Mouse (Mus musculus): ENCODE data around the gene Vwa3b. TPM values are rescaled to one million over a fixed set of nuclear protein-coding genes. Genes with fewer than 3 reads are reported as not detected.
"Not testable (repeated sequence)": the region's sequence is repeated elsewhere in the genome, so short reads cannot be mapped to it uniquely, and the experiment has no call there.

Vwa3b gene
- polyA plus RNA-seq, 1 experiment = 0.56 TPM

- H3K27me3 ChIP-seq (ENCODE audit: control insufficient read depth, insufficient read depth, low read length) = no peaks in the 10 kb centered on the region
- TF ChIP-seq CTCF (IDR thresholded peaks at IDR 0.05; ENCODE audit: borderline replicate concordance, insufficient read depth, low read depth, low read length) (no peak), POLR2A (IDR thresholded peaks at IDR 0.05; ENCODE audit: borderline replicate concordance, insufficient read depth, low read length) (no peak)
- H3K4me3 ChIP-seq (replicated peaks; ENCODE audit: insufficient read depth, low read depth, low read length) = no peak overlapping the region
- 51% methylated on average over 7 of the region's 7 CpGs for WGBS
- no peak overlapping the region for H3K27ac ChIP-seq (ENCODE audit: insufficient read depth, low read length)
- H3K4me1 ChIP-seq (ENCODE audit: control insufficient read depth, insufficient read depth, low read length) = no peaks in the 10 kb centered on the region
- no peak for DNase-seq
These were observed 24.6 kb upstream of the Vwa3b start for GRCm38 (mm10) chr1:37001636-37002315.

- 76% methylated on average over 3 of the region's 3 CpGs for WGBS
- Histone ChIP-seq H3K27me3 (ENCODE audit: control insufficient read depth, insufficient read depth, low read length) (no peaks in the 10 kb centered on the region), H3K27ac (ENCODE audit: insufficient read depth, low read length) (no peak overlapping the region), H3K4me1 (ENCODE audit: control insufficient read depth, insufficient read depth, low read length) (no peaks in the 10 kb centered on the region), H3K4me3 (replicated peaks; ENCODE audit: insufficient read depth, low read depth, low read length) (no peak overlapping the region)
- TF ChIP-seq CTCF (IDR thresholded peaks at IDR 0.05; ENCODE audit: borderline replicate concordance, insufficient read depth, low read depth, low read length) (no peak), POLR2A (IDR thresholded peaks at IDR 0.05; ENCODE audit: borderline replicate concordance, insufficient read depth, low read length) (no peak)
- DNase-seq = no peak
These were observed 23.9 kb upstream of the Vwa3b start for GRCm38 (mm10) chr1:37002316-37003008.

GRCm38 (mm10) chr1:37004533-37004932 is 21.9 kb upstream of the Vwa3b start:
- Histone ChIP-seq H3K27me3 (ENCODE audit: control insufficient read depth, insufficient read depth, low read length) (no peaks in the 10 kb centered on the region), H3K4me1 (ENCODE audit: control insufficient read depth, insufficient read depth, low read length) (no peaks in the 10 kb centered on the region), H3K4me3 (replicated peaks; ENCODE audit: insufficient read depth, low read depth, low read length) (no peak overlapping the region), H3K27ac (ENCODE audit: insufficient read depth, low read length) (no peak overlapping the region)
- 71% methylated on average over 8 of the region's 8 CpGs for WGBS
- TF ChIP-seq CTCF (IDR thresholded peaks at IDR 0.05; ENCODE audit: borderline replicate concordance, insufficient read depth, low read depth, low read length) (no peak), POLR2A (IDR thresholded peaks at IDR 0.05; ENCODE audit: borderline replicate concordance, insufficient read depth, low read length) (no peak)
- no peak for DNase-seq

DNA sequence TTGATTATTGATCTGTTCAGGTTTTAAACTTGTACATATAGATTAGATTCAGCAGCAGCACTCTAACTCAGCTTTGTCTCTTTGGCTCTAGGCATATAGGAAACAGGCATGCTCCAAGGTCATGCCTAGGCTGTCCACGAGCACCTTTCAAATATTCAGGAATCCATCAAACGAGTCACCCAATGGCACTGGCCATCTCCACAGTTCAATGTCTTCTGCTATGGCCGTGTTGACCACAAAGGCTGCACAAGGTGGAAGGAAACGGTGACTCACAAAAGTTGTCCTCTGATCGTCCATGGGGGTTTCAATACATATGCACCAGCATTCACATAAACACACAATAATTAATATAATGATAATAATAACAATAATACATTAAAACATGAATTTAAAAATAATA is 21.4 kb upstream of the Vwa3b start:
- no peak overlapping the region for H3K27ac ChIP-seq (ENCODE audit: insufficient read depth, low read length)
- no peaks in the 10 kb centered on the region for H3K27me3 ChIP-seq (ENCODE audit: control insufficient read depth, insufficient read depth, low read length)
- H3K4me1 ChIP-seq (ENCODE audit: control insufficient read depth, insufficient read depth, low read length) = no peaks in the 10 kb centered on the region
- no peak for DNase-seq
- H3K4me3 ChIP-seq (replicated peaks; ENCODE audit: insufficient read depth, low read depth, low read length) = no peak overlapping the region
- no peak for TF ChIP-seq CTCF (IDR thresholded peaks at IDR 0.05; ENCODE audit: borderline replicate concordance, insufficient read depth, low read depth, low read length)
- TF ChIP-seq POLR2A (IDR thresholded peaks at IDR 0.05; ENCODE audit: borderline replicate concordance, insufficient read depth, low read length) = no peak
- 90% methylated on average over 5 of the region's 5 CpGs for whole genome bisulfite sequencing

- H3K27me3 ChIP-seq (ENCODE audit: control insufficient read depth, insufficient read depth, low read length); DNase-seq; H3K4me3 ChIP-seq (replicated peaks; ENCODE audit: insufficient read depth, low read depth, low read length); H3K27ac ChIP-seq (ENCODE audit: insufficient read depth, low read length); H3K4me1 ChIP-seq (ENCODE audit: control insufficient read depth, insufficient read depth, low read length): not testable (repeated sequence)
- WGBS = 93% methylated on average over 11 of the region's 11 CpGs
These were observed 19.9 kb upstream of the Vwa3b start for GRCm38 (mm10) chr1:37006529-37006928.

DNA sequence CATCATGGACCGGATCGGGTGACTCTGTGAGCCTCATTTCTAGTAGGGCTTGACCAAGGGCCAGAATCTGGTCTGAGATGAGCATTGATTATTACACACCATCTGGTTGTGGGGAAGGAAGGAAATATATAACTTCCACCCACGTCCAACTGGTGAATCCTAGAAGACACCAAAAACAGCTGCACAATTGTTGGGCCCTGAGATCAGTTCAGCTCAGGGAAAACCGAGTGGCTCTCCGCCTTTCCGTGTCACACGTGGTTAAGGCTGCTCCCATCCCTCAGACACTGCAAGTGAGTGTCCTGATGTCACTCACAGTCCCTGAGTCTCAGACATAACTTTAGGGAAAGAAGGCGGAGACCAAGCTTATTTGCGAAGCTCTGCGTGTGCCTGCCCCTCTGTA is 16.5 kb upstream of the Vwa3b start:
- 70% methylated on average over 10 of the region's 10 CpGs for WGBS
- H3K27me3 ChIP-seq (ENCODE audit: control insufficient read depth, insufficient read depth, low read length) = no peaks in the 10 kb centered on the region
- H3K27ac ChIP-seq (ENCODE audit: insufficient read depth, low read length) = no peak overlapping the region
- no peak overlapping the region for H3K4me3 ChIP-seq (replicated peaks; ENCODE audit: insufficient read depth, low read depth, low read length)
- TF ChIP-seq POLR2A (IDR thresholded peaks at IDR 0.05; ENCODE audit: borderline replicate concordance, insufficient read depth, low read length) (no peak), CTCF (IDR thresholded peaks at IDR 0.05; ENCODE audit: borderline replicate concordance, insufficient read depth, low read depth, low read length) (no peak)
- H3K4me1 ChIP-seq (ENCODE audit: control insufficient read depth, insufficient read depth, low read length) = no peaks in the 10 kb centered on the region
- DNase-seq = no peak

- Histone ChIP-seq H3K4me1 (ENCODE audit: control insufficient read depth, insufficient read depth, low read length) (no peaks in the 10 kb centered on the region), H3K27me3 (ENCODE audit: control insufficient read depth, insufficient read depth, low read length) (no peaks in the 10 kb centered on the region), H3K27ac (ENCODE audit: insufficient read depth, low read length) (no peak overlapping the region), H3K4me3 (replicated peaks; ENCODE audit: insufficient read depth, low read depth, low read length) (no peak overlapping the region)
- WGBS = 70% methylated on average over 3 of the region's 3 CpGs
- no peak for TF ChIP-seq CTCF (IDR thresholded peaks at IDR 0.05; ENCODE audit: borderline replicate concordance, insufficient read depth, low read depth, low read length)
- DNase-seq = no peak
These were observed 14.7 kb upstream of the Vwa3b start for GRCm38 (mm10) chr1:37011626-37012209.

DNA sequence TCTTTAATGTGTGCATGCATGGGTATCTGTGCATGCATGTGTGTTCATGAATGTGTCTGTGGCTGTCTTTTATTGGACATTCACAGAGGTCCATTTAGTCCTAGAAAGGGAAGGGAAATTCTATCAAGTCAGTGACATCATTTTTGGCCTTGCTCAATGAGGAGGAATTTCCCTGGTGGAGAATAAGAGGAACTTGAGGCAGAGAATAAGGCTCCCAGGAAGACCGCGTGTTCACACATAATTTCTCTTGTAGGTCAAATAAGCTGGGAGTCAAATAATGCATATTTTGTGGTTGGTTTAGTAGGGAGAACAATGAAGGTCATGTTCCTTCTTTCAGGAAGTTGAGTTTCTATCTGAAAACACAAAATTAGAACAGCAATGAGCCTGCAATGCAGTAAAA is 13.4 kb upstream of the Vwa3b start:
- Histone ChIP-seq H3K27me3 (ENCODE audit: control insufficient read depth, insufficient read depth, low read length) (no peaks in the 10 kb centered on the region), H3K27ac (ENCODE audit: insufficient read depth, low read length) (no peak overlapping the region), H3K4me1 (ENCODE audit: control insufficient read depth, insufficient read depth, low read length) (no peaks in the 10 kb centered on the region), H3K4me3 (replicated peaks; ENCODE audit: insufficient read depth, low read depth, low read length) (no peak overlapping the region)
- DNase-seq = no peak
- 87% methylated on average over 2 of the region's 2 CpGs for WGBS
- TF ChIP-seq POLR2A (IDR thresholded peaks at IDR 0.05; ENCODE audit: borderline replicate concordance, insufficient read depth, low read length) (no peak), CTCF (IDR thresholded peaks at IDR 0.05; ENCODE audit: borderline replicate concordance, insufficient read depth, low read depth, low read length) (no peak)
